Mouse (Mus musculus): ENCODE measurements around the gene Lrrc23.

- TF ChIP-seq POLR2A (IDR thresholded peaks at IDR 0.05; ENCODE audit: borderline replicate concordance, low read depth, low read length) (no peak), CTCF (IDR thresholded peaks at IDR 0.05; ENCODE audit: low read depth, low read length) (no peak)
These were observed 37.7 kb downstream of the Lrrc23 start for GRCm38 (mm10) chr6:124741842-124742241.
